Mouse (Mus musculus) gastrocnemius, adult 8-10 months (tissue): ENCODE results near the gene Smco3. TPM values are rescaled to one million over a fixed set of nuclear protein-coding genes. Genes with fewer than 3 reads are reported as not detected.

Experiments used
- microRNA-seq: library from miRNA; unstranded; fragments of <30 nt; microRNA quantifications from one replicate; pipeline ENCODE4 v1.2.0, GENCODE M21; 2022
- total RNA-seq, 4 experiments: library from RNA; stranded (reverse); gene quantifications; 2 replicates each; pipeline ENCODE4 v1.2.4; 2022

The Smco3 gene
- total RNA-seq, 4 experiments from 2014 or later = 0.18 to 0.64 (median 0.19) TPM; not detected in 1

Small RNA genes lying within 50 kb of the gene (microRNA-seq; reads per million reads assigned to microRNA genes)
- gene Gm44364 = not detected

Other genes starting within 250 kb of the Smco3 start
- 10 to 100 TPM; 10.6 to 17.0 (median 12.5) TPM for gene Plbd1, start 173.5 kb downstream of the Smco3 start, total RNA-seq
- not detected for gene Gucy2c, start 53.7 kb downstream of the Smco3 start, total RNA-seq
- gene Hist4h4, start 31.0 kb downstream of the Smco3 start, total RNA-seq = 1 to 10 TPM; 4.0 to 6.0 (median 4.1) TPM
- 10 to 100 TPM; 11.4 to 17.2 (median 14.3) TPM for gene H2afj, start 27.2 kb downstream of the Smco3 start, total RNA-seq
- gene BC049715, start 7.8 kb downstream of the Smco3 start, total RNA-seq = under 1 TPM in 2 of 4 experiments, not detected in 2; 0.07 to 0.08 TPM
- 10 to 100 TPM; 44.7 to 49.8 (median 45.5) TPM for gene Wbp11, start 7.2 kb downstream of the Smco3 start, total RNA-seq
- under 1 TPM in 1 of 4 experiments, not detected in 3; 0.12 TPM for gene Art4, start 22.3 kb upstream of the Smco3 start, total RNA-seq
- gene Mgp, start 40.4 kb upstream of the Smco3 start, total RNA-seq = 10 to 100 TPM; 25.2 to 67.7 (median 42.4) TPM
- not detected for gene Erp27, start 86.7 kb upstream of the Smco3 start, total RNA-seq
- gene Pde6h, start 88.4 kb upstream of the Smco3 start, total RNA-seq = not detected
- 1 to 10 TPM; 3.9 to 9.6 (median 5.3) TPM for gene Arhgdib, start 106.4 kb upstream of the Smco3 start, total RNA-seq